ENCODE assay signal across 21 mouse cellular contexts in the genomic region with DNA sequence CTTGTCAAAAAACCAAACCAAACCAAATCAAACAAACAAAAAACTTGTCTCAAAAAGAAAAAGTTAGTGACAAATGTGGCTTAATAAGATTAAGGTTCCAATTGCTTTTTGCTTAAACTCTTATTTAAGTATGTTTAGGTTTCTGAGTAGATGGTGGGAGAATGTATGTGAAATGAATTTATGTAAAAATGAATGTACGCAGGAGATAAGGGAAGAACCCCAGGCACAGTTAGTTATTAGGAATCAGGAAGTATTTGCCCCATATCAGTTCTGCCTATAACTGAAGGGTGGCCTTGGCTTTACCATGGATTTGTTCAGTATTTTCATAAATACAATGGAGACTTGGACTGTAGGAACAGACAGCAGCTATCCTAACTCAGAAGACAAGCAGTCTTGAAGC. TPM values are rescaled to one million over a fixed set of nuclear protein-coding genes. Genes with fewer than 3 reads are reported as not detected.
A peak's percentile ranks its signal among the peaks of the same experiment; 100 is the strongest.
DNase-seq lines count a peak whose midpoint lies in the region; TF ChIP-seq lines count a peak whose summit lies in the region.
"Had no signal": no experiment of that assay in that cellular context is flagged by ENCODE, and none has a peak within 500 bp of the region (broad histone marks: within the 10 kb centered on the region; RNA-seq: fewer than 3 reads in every experiment).

No protein-coding gene starts in this region.

- peaks cover 0 to 7% of the 10 kb centered on the region in 2 experiments; a peak in 2 of 4 replicates for H3K36me3 ChIP-seq in MEL (ENCODE audit: control insufficient read depth in 1 of 2, insufficient read depth in 2 of 2, low read length in 2 of 2)
- H3K36me3 ChIP-seq: G1E had no signal

- no peak for TF ChIP-seq CTCF in MEL (IDR thresholded peaks at IDR 0.05 in 2 of 3, conservative IDR thresholded peaks at IDR 0.05 in 1 of 3; ENCODE audit: control insufficient read depth in 1 of 3, insufficient read depth in 1 of 3, low read depth in 2 of 3, low read length in 3 of 3, poor library complexity in 1 of 3, severe bottlenecking in 1 of 3)

- H3K9ac ChIP-seq in MEL (ENCODE audit: control insufficient read depth, low read depth, low read length, poor library complexity, severe bottlenecking): no peak overlapping the region

- TF ChIP-seq RAD21 in MEL (IDR thresholded peaks at IDR 0.05; ENCODE audit: low read depth, low read length): no peak

- TF ChIP-seq POLR2A in MEL (IDR thresholded peaks at IDR 0.05; ENCODE audit: control insufficient read depth in 1 of 2, insufficient read depth in 1 of 2, low read depth in 1 of 2, low read length in 2 of 2, poor library complexity in 1 of 2): no peak

- peak overlapping the region; percentile 50; the same call in 1 of the 2 replicates for H3K27ac ChIP-seq in MEL (ENCODE audit: control insufficient read depth, low read depth, low read length)

- TF ChIP-seq EP300 in MEL (IDR thresholded peaks at IDR 0.05; ENCODE audit: low read depth in 1 of 2, low read length in 2 of 2): peak; percentile 54 to 73

- peak; percentile 57 for DNase-seq in MEL (ENCODE audit: low read depth, low spot score)
- DNase-seq in MEL-GATA-1-ER (ENCODE audit: extremely low read depth, low read depth): peak; percentile 46
- DNase-seq in kidney, adult 11 months: no peak
- no peak for DNase-seq in cerebellum, adult 11-12 months
- DNase-seq: adrenal gland, adult 2 months; adrenal gland, adult 8-10 months; adrenal gland, postnatal 10 days; adrenal gland, postnatal 14 days; adrenal gland, postnatal 25 days; adrenal gland, postnatal 36 days; B cell, adult 2 months; cerebellum, adult 11 months; cerebellum, adult 18-20 months; cerebellum, adult 2 months; cerebellum, adult 8-10 months; cerebellum, adult 9-10 months had no signal

- no peaks in the 10 kb centered on the region for H3K79me2 ChIP-seq in MEL (ENCODE audit: control insufficient read depth, insufficient read depth, low read length, poor library complexity)

- H3K9me3 ChIP-seq in MEL (replicated peaks; ENCODE audit: insufficient read depth, low read length): no peaks in the 10 kb centered on the region
- H3K9me3 ChIP-seq: G1E had no signal

- H3K4me1 ChIP-seq in MEL (ENCODE audit: control insufficient read depth in 1 of 2, insufficient read depth in 2 of 2, low read length in 2 of 2): peaks cover 0 to 4% of the 10 kb centered on the region in 2 experiments; a peak in 3 of 4 replicates

- no peak overlapping the region for H3K4me3 ChIP-seq in MEL (ENCODE audit: control insufficient read depth in 1 of 2, insufficient read depth in 1 of 2, low read depth in 2 of 2, low read length in 2 of 2)

- H3K27me3 ChIP-seq in MEL (ENCODE audit: control insufficient read depth in 1 of 2, insufficient read depth in 2 of 2, low read length in 2 of 2): no peaks in the 10 kb centered on the region
- H3K27me3 ChIP-seq: CH12.LX had no signal

TF ChIP-seq in MEL, 35 proteins besides CTCF, POLR2A, EP300 and RAD21:
- TF ChIP-seq USF2 (IDR thresholded peaks at IDR 0.05; ENCODE audit: borderline replicate concordance in 1 of 2, insufficient read depth in 1 of 2, low read depth in 1 of 2, low read length in 2 of 2): no peak
- TF ChIP-seq ELF1 (IDR thresholded peaks at IDR 0.05; ENCODE audit: low read depth, low read length): peak; percentile 9; the same call in 1 of the 2 replicates
- TF ChIP-seq GATA1 (IDR thresholded peaks at IDR 0.05; ENCODE audit: low read depth, low read length): peak; percentile 64
- 0 out of 2 replicates have a peak, but pooled peaks have one; percentile 29 for TF ChIP-seq TCF12 (IDR thresholded peaks at IDR 0.05; ENCODE audit: low read depth, low read length)

RNA-seq across cellular contexts. Expression of gene Ccdc85a, which starts 49.0 kb away (rescaled TPM):
- total RNA-seq in MEL (2012; rRNA removed): not detected in 2 replicates
- polyA plus RNA-seq in MEL (2012; ENCODE audit: insufficient read depth in 1 of 2, insufficient read length in 2 of 2, low read depth in 1 of 2, low replicate concordance in 2 of 2, missing spikeins in 1 of 2): not detected
- total RNA-seq: CH12.LX had no signal
- polyA plus RNA-seq: activated CD4-positive, CD25-positive, alpha-beta regulatory T cell, adult 4 months; C2C12; CD4-positive, CD25-positive, alpha-beta regulatory T cell, adult 4 months; G1E had no signal

Comparison
In these comparisons a context has a peak if more than half of its experiments do, and no peak if none do; other contexts are left out.
1. DNase-seq: peak in MEL (single experiment) and MEL-GATA-1-ER (single experiment); none in kidney, adult 11 months (single experiment) and cerebellum, adult 11-12 months (single experiment).